Mouse (Mus musculus): ENCODE results near the gene Fig4. TPM values are rescaled to one million over a fixed set of nuclear protein-coding genes. Genes with fewer than 3 reads are reported as not detected.

Fig4 gene
- polyA plus RNA-seq, 1 experiment from 2014 or later = 6.0 TPM

DNA sequence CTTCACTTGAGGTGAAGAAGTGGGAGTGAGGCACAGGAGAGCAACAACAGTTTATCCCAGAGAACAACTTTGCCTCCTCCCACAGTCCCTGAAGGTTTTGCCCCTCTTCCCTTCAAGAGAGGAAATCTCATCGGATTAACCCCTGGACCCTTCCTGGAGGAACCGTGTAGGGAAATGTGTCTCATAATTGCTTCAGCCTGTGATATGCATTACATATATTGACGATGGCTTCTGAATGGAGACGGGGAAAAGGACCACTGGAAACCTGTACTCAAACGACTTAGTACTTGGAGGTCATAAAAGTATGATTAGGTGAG is 52.4 kb downstream of the Fig4 start:
- Histone ChIP-seq H3K27me3 (ENCODE audit: insufficient read depth, low read length) (no peaks in the 10 kb centered on the region), H3K4me2 (ENCODE audit: low read depth, low read length) (no peak overlapping the region), H3K9ac (replicated peaks) (no peak overlapping the region), H3K4me1 (ENCODE audit: insufficient read depth) (peaks cover 19% of the 10 kb centered on the region), H3K27ac (ENCODE audit: low read depth) (no peak overlapping the region), H3K36me3 (replicated peaks; ENCODE audit: insufficient read depth, low read length) (peaks cover 17% of the 10 kb centered on the region), H3K9me3 (ENCODE audit: low read length) (no peaks in the 10 kb centered on the region), H3K4me3 (ENCODE audit: low read depth, low read length) (no peak overlapping the region)
- 82% methylated on average over 5 of the region's 5 CpGs for WGBS (ENCODE audit: insufficient replicate concordance)
- DNase-seq (no peak), ATAC-seq (no peak)
- no peak for TF ChIP-seq EP300 (IDR thresholded peaks at IDR 0.05; ENCODE audit: low read depth)
- no peak for TF ChIP-seq CTCF (IDR thresholded peaks at IDR 0.05; ENCODE audit: low read depth)

DNA sequence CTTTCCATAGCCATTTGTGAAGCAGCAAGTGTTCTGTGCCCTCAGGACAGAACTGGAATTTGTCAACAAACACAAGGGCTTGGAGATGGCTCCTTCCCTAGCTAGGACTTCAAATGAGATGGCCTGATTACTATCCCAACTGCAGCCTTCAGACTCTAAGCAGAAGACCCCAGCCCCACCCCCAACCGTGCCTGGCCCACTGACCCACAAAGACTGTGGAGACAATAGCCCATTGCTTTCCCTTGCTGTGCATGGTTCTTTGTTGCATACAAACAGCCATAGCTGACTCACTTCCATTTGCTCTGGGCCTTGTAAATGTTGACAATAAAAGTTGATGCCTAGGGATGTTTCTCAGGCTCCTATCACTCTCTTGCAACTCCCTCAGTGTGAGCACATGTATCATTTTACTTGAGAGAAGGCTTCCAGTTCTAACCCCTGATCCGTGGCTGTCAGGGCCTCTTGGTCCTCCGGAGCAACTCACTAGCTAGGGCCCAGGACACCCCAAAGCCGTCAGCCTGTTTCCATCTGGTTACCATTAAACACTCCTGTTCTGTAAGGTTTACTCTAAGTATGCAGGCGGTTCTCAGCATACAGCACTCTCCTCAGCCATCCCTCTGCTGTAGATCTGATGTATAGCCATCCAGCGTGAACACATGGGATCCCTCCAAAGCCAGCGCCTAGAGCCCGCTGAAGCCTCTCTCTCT is 52.9 kb downstream of the Fig4 start:
- Histone ChIP-seq H3K9me3 (ENCODE audit: low read length) (no peaks in the 10 kb centered on the region), H3K4me3 (ENCODE audit: low read depth, low read length) (no peak overlapping the region), H3K27ac (ENCODE audit: low read depth) (no peak overlapping the region), H3K36me3 (replicated peaks; ENCODE audit: insufficient read depth, low read length) (peaks cover 15% of the 10 kb centered on the region), H3K27me3 (ENCODE audit: insufficient read depth, low read length) (no peaks in the 10 kb centered on the region), H3K9ac (replicated peaks) (no peak overlapping the region), H3K4me1 (ENCODE audit: insufficient read depth) (peaks cover 19% of the 10 kb centered on the region), H3K4me2 (ENCODE audit: low read depth, low read length) (no peak overlapping the region)
- no peak for ATAC-seq
- no peak for TF ChIP-seq EP300 (IDR thresholded peaks at IDR 0.05; ENCODE audit: low read depth)
- TF ChIP-seq CTCF (IDR thresholded peaks at IDR 0.05; ENCODE audit: low read depth) = no peak
- 85% methylated on average over 8 of the region's 8 CpGs for WGBS (ENCODE audit: insufficient replicate concordance)
- no peak for DNase-seq

DNA sequence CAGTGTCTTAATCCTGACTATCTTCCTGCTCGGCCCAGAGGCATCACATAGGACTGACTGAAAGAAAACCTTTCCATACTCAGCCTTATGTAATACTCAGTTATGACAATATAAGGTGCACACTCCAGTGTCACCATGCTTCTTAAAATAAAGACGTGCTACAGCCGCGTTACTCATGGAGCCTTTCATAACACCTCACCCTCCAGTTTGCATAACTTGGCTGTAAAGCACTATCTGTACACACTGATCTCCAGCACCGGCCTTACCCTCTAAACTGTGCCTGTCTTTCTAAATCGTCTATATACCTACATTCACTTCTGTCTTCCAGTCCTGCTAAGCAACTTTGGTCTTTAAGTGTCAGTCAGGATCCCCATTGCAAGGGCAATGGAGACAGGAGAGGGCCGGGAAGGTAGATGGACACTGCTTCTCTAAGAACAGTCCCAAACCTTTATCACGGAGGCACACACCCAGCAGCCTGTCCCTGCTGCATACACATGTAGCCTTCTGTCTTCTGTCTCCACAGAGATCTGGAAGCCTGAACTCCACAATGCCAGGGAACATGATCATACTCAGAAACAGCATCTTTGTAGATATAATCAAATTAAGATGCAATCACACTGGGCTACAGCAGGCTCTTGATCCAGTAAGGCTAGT is 53.9 kb downstream of the Fig4 start:
- no peaks in the 10 kb centered on the region for H3K9me3 ChIP-seq (ENCODE audit: low read length)
- ATAC-seq (peak; percentile 31; the same call in 1 of the 2 replicates), DNase-seq (no peak)
- H3K9ac ChIP-seq (replicated peaks) = no peak overlapping the region
- 66% methylated on average over 8 of the region's 8 CpGs for WGBS (ENCODE audit: insufficient replicate concordance)
- H3K4me3 ChIP-seq (ENCODE audit: low read depth, low read length) = no peak overlapping the region
- peak overlapping the region; percentile 26; the same call in 1 of the 2 replicates for H3K27ac ChIP-seq (ENCODE audit: low read depth)
- no peaks in the 10 kb centered on the region for H3K27me3 ChIP-seq (ENCODE audit: insufficient read depth, low read length)
- TF ChIP-seq EP300 (IDR thresholded peaks at IDR 0.05; ENCODE audit: low read depth) (0 out of 2 replicates have a peak, but pooled peaks have one; percentile 15), CTCF (IDR thresholded peaks at IDR 0.05; ENCODE audit: low read depth) (no peak)
- H3K36me3 ChIP-seq (replicated peaks; ENCODE audit: insufficient read depth, low read length) = peaks cover 11% of the 10 kb centered on the region
- no peak overlapping the region for H3K4me2 ChIP-seq (ENCODE audit: low read depth, low read length)
- H3K4me1 ChIP-seq (ENCODE audit: insufficient read depth) = peaks cover 19% of the 10 kb centered on the region

DNA sequence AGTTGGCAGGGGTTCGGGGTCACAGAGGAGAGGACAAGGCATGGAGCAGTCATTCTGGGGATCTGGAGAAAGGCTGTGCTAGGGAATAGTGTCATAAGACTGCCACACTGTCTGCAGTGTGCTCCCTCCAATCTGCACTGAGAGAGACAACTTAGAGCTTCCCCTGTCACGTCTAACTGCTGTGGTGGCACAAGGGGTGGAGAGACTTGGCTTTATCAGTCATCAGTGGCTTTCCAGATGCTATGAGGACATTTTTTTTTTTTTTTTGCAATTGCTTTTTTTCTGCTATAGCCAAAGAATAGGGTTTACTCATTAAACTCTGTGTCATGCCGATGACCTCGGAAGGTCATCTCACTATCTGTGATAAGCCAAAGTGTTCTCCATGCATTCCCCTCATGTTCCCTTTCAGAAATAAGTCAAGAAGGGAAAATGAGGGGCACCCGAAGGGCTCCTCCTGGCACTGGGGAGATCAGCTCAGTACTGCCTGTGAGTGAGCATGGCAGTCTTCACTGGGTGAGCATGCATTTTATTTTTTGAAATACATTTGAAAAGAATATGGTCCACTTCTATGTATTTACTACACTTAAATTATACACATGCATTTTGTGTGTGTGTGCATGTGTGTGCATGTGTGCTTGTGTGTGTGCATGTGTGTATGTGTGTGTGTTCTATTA is 55.1 kb downstream of the Fig4 start:
- TF ChIP-seq EP300 (IDR thresholded peaks at IDR 0.05; ENCODE audit: low read depth) = peak; percentile 59
- no peak for TF ChIP-seq CTCF (IDR thresholded peaks at IDR 0.05; ENCODE audit: low read depth)
- Histone ChIP-seq H3K4me3 (ENCODE audit: low read depth, low read length) (no peak overlapping the region), H3K27ac (ENCODE audit: low read depth) (peak overlapping the region; percentile 57; the same call in 1 of the 2 replicates), H3K4me2 (ENCODE audit: low read depth, low read length) (peak overlapping the region; percentile 48; the same call in 1 of the 2 replicates), H3K27me3 (ENCODE audit: insufficient read depth, low read length) (no peaks in the 10 kb centered on the region), H3K4me1 (ENCODE audit: insufficient read depth) (peaks cover 19% of the 10 kb centered on the region), H3K9me3 (ENCODE audit: low read length) (no peaks in the 10 kb centered on the region), H3K36me3 (replicated peaks; ENCODE audit: insufficient read depth, low read length) (peaks cover 7% of the 10 kb centered on the region), H3K9ac (replicated peaks) (no peak overlapping the region; the same call in 1 of the 2 replicates)
- ATAC-seq (peak; percentile 84), DNase-seq (no peak)
- 53% methylated on average over 5 of the region's 5 CpGs for WGBS (ENCODE audit: insufficient replicate concordance)

DNA sequence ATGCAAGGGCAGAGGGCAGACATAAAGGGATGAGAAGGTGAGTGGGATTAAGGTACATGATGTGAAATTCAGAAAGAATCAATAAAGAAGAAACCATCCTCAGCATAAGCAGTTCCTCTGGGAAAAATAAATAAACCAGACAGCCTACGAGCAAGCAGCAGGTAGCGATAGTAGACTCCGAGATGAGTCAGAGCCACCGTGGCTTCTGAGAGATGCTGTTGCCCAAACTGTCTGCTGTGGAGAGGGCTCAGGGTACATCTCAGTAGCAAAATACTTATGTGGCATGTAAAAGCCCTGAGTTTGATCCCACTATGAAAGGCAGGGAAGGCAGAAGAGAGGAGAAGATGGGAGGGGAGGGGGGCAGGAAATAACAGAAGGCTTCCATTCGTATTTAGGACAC is 56.9 kb downstream of the Fig4 start:
- no peaks in the 10 kb centered on the region for H3K27me3 ChIP-seq (ENCODE audit: insufficient read depth, low read length)
- DNase-seq (no peak), ATAC-seq (no peak)
- H3K4me1 ChIP-seq (ENCODE audit: insufficient read depth) = peaks cover 24% of the 10 kb centered on the region
- H3K4me2 ChIP-seq (ENCODE audit: low read depth, low read length) = no peak overlapping the region
- TF ChIP-seq EP300 (IDR thresholded peaks at IDR 0.05; ENCODE audit: low read depth) = no peak
- TF ChIP-seq CTCF (IDR thresholded peaks at IDR 0.05; ENCODE audit: low read depth) = no peak
- peaks cover under 1% of the 10 kb centered on the region for H3K36me3 ChIP-seq (replicated peaks; ENCODE audit: insufficient read depth, low read length)
- no peaks in the 10 kb centered on the region for H3K9me3 ChIP-seq (ENCODE audit: low read length)
- WGBS (ENCODE audit: insufficient replicate concordance) = 77% methylated on average over 5 of the region's 5 CpGs
- no peak overlapping the region for H3K27ac ChIP-seq (ENCODE audit: low read depth)
- no peak overlapping the region for H3K9ac ChIP-seq (replicated peaks)
- H3K4me3 ChIP-seq (ENCODE audit: low read depth, low read length) = no peak overlapping the region

DNA sequence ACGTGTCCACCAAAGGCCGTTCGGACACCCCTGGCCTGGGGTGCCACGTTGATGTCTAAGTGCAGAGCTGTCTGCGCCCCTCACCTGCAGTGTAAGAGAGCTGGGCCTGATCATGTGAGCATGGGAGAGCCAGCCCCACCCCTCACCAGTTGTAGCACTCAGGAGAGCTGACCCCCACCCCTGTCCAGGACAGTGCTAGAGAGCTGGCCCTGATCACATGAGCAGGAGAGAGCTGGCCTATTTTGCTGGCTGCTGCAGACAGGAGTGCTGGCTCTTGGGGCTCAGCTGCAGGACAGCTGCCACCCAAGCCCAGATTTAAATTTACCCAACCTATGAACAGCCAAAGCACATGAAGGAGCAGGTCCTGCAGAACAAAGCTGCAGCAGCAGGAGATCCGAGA is 57.6 kb downstream of the Fig4 start:
- DNase-seq (no peak), ATAC-seq (no peak)
- Histone ChIP-seq H3K9ac (replicated peaks) (no peak overlapping the region), H3K27ac (ENCODE audit: low read depth) (no peak overlapping the region), H3K9me3 (ENCODE audit: low read length) (no peaks in the 10 kb centered on the region), H3K27me3 (ENCODE audit: insufficient read depth, low read length) (no peaks in the 10 kb centered on the region), H3K4me1 (ENCODE audit: insufficient read depth) (peaks cover 24% of the 10 kb centered on the region), H3K36me3 (replicated peaks; ENCODE audit: insufficient read depth, low read length) (no peaks in the 10 kb centered on the region; the same call in none of the 2 replicates), H3K4me2 (ENCODE audit: low read depth, low read length) (no peak overlapping the region), H3K4me3 (ENCODE audit: low read depth, low read length) (no peak overlapping the region)
- 93% methylated on average over 6 of the region's 6 CpGs for WGBS (ENCODE audit: insufficient replicate concordance)
- TF ChIP-seq EP300 (IDR thresholded peaks at IDR 0.05; ENCODE audit: low read depth) = no peak
- no peak for TF ChIP-seq CTCF (IDR thresholded peaks at IDR 0.05; ENCODE audit: low read depth)
